Mouse (Mus musculus): ENCODE measurements at regions not wholly inside any gene's neighbourhood (a gene's known extent, or its start where the extent isn't known, plus 50 kb on each side); places are given as distances from the start of the nearest gene placed in this dataset.

DNA sequence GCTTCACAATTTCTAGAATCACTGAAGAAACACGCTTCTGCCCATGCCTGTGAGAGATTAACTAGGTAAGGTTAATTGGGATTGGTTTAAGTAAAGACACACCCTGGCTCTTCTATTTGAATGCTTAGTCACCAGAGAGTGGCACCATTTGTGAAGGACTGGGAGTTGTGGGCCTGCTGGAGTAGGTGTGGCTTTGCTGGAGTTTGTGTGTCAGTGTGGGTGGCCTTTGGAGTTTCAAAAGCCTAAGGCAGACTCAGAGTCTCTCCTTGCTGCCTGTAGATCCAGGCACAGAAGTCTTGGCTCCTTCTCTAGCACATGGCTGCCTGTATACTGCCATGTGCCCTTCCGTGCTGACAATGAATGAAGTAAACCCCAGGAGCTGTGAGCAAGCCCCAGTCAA is 168.8 kb downstream of the Rbm26 start:
- Histone ChIP-seq H3K36me3 (ENCODE audit: control insufficient read depth, insufficient read depth, low read length) (no peaks in the 10 kb centered on the region), H3K4me1 (ENCODE audit: control insufficient read depth, insufficient read depth, low read length) (peaks cover under 1% of the 10 kb centered on the region; the same call in 1 of the 2 replicates), H3K4me3 (ENCODE audit: control insufficient read depth, low read depth, low read length) (no peak overlapping the region), H3K27me3 (ENCODE audit: control insufficient read depth, insufficient read depth, low read length) (no peaks in the 10 kb centered on the region), H3K27ac (ENCODE audit: control insufficient read depth, insufficient read depth, low read depth, low read length) (no peak overlapping the region)
- TF ChIP-seq POLR2A (IDR thresholded peaks at IDR 0.05; ENCODE audit: control insufficient read depth, low read depth, low read length) (no peak), CTCF (IDR thresholded peaks at IDR 0.05; ENCODE audit: control insufficient read depth, insufficient read depth, insufficient replicate concordance, low read depth, low read length) (no peak)

DNA sequence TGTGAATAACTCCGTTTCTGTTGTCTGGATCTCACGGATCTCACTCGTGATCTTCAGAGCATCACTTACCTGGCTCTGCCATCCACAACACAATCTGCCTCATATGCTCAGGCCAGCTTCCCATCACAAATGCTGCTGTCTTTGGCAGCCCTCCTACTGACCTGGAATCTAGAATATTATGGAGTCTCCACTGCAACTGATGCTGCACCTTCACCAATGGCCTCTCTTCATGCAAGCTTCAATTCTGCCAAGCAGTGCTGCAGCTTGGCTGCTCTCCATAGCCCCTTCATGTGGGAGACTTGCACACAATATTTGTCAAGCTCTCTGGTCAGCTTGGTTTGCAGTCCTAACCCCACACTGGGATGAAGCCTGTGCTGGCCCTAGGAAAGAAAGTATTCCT is 183.1 kb downstream of the Rbm26 start:
- no peak overlapping the region for H3K27ac ChIP-seq (ENCODE audit: control insufficient read depth, insufficient read depth, low read depth, low read length)
- H3K4me1 ChIP-seq (ENCODE audit: control insufficient read depth, insufficient read depth, low read length), result no peaks in the 10 kb centered on the region
- H3K27me3 ChIP-seq (ENCODE audit: control insufficient read depth, insufficient read depth, low read length), result no peaks in the 10 kb centered on the region
- H3K4me3 ChIP-seq (ENCODE audit: control insufficient read depth, low read depth, low read length), result no peak overlapping the region
- no peak for TF ChIP-seq CTCF (IDR thresholded peaks at IDR 0.05; ENCODE audit: control insufficient read depth, insufficient read depth, insufficient replicate concordance, low read depth, low read length)
- TF ChIP-seq POLR2A (IDR thresholded peaks at IDR 0.05; ENCODE audit: control insufficient read depth, low read depth, low read length), result no peak
- no peaks in the 10 kb centered on the region for H3K36me3 ChIP-seq (ENCODE audit: control insufficient read depth, insufficient read depth, low read length)

DNA sequence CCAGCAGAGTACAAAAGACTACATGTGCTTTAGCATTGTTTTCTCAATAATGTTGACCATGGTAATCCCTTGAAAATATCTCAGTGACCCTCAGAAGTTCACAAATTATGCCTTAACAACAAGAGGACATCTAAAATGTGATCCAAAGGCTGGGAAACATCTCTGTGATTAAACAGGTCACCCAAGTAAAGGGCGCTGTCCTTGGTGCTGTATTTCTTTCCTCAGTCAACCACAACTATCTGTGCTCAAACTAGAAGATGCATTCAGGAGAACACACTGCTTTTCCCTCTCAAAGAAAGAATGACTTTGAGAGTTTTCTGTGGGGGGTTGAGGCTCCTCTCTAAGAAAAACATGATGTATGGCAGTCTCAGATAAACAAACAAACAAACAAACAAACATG is 211.1 kb downstream of the Rbm26 start:
- Histone ChIP-seq H3K4me1 (ENCODE audit: control insufficient read depth, insufficient read depth, low read length) (no peaks in the 10 kb centered on the region), H3K36me3 (ENCODE audit: control insufficient read depth, insufficient read depth, low read length) (no peaks in the 10 kb centered on the region), H3K4me3 (ENCODE audit: control insufficient read depth, low read depth, low read length) (no peak overlapping the region), H3K27ac (ENCODE audit: control insufficient read depth, insufficient read depth, low read depth, low read length) (no peak overlapping the region), H3K27me3 (ENCODE audit: control insufficient read depth, insufficient read depth, low read length) (no peaks in the 10 kb centered on the region)
- TF ChIP-seq POLR2A (IDR thresholded peaks at IDR 0.05; ENCODE audit: control insufficient read depth, low read depth, low read length) (no peak), CTCF (IDR thresholded peaks at IDR 0.05; ENCODE audit: control insufficient read depth, insufficient read depth, insufficient replicate concordance, low read depth, low read length) (no peak)

DNA sequence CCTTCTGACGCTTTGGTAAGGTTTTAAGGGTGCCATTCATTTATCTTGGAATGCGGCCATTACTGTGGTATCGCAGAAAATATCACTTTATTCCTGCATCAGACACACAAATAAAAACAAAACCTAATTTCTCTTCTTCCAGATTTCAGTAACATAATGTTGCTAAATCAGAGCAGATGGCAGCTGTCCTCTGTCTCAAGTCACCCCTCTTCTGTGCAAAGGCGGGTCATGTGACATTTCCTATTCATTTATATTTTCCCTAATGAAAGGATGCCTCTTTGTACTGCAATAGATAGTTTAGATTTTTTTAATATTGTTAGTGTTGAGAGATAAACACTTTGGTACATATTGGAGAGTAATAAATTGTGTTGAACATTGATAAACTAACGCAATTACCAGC is 233.7 kb downstream of the Rbm26 start:
- H3K4me3 ChIP-seq (ENCODE audit: control insufficient read depth, low read depth, low read length), result no peak overlapping the region
- no peaks in the 10 kb centered on the region for H3K36me3 ChIP-seq (ENCODE audit: control insufficient read depth, insufficient read depth, low read length)
- H3K27me3 ChIP-seq (ENCODE audit: control insufficient read depth, insufficient read depth, low read length), result no peaks in the 10 kb centered on the region
- TF ChIP-seq CTCF (IDR thresholded peaks at IDR 0.05; ENCODE audit: control insufficient read depth, insufficient read depth, insufficient replicate concordance, low read depth, low read length), result no peak
- no peak for TF ChIP-seq POLR2A (IDR thresholded peaks at IDR 0.05; ENCODE audit: control insufficient read depth, low read depth, low read length)
- no peaks in the 10 kb centered on the region for H3K4me1 ChIP-seq (ENCODE audit: control insufficient read depth, insufficient read depth, low read length)
- H3K27ac ChIP-seq (ENCODE audit: control insufficient read depth, insufficient read depth, low read depth, low read length), result no peak overlapping the region

DNA sequence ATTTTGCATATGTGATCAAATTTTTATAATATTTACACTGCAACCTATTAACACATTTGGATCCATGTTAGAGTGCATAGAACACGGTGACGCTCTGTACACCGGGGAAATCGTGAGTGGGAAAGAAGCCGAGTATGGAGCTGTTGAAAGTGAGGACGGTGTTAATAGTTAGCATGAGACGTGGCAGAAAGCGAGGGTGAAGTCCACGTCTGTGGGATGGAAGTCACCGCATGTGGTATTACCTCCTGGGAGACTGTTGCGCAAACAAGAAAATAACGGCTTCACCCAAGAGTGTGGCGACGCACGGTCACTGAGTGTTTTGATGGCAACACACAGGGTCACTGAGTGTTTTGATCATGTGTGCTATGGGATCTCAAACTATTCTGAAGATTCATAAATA is 237.2 kb downstream of the Rbm26 start:
- Histone ChIP-seq H3K4me1 (ENCODE audit: control insufficient read depth, insufficient read depth, low read length) (no peaks in the 10 kb centered on the region), H3K36me3 (ENCODE audit: control insufficient read depth, insufficient read depth, low read length) (no peaks in the 10 kb centered on the region), H3K27ac (ENCODE audit: control insufficient read depth, insufficient read depth, low read depth, low read length) (no peak overlapping the region), H3K4me3 (ENCODE audit: control insufficient read depth, low read depth, low read length) (no peak overlapping the region), H3K27me3 (ENCODE audit: control insufficient read depth, insufficient read depth, low read length) (no peaks in the 10 kb centered on the region)
- TF ChIP-seq POLR2A (IDR thresholded peaks at IDR 0.05; ENCODE audit: control insufficient read depth, low read depth, low read length) (no peak), CTCF (IDR thresholded peaks at IDR 0.05; ENCODE audit: control insufficient read depth, insufficient read depth, insufficient replicate concordance, low read depth, low read length) (no peak)

GRCm38 (mm10) chr14:104937083-104937864 is 239.9 kb downstream of the Rbm26 start:
- no peak overlapping the region for H3K27ac ChIP-seq (ENCODE audit: control insufficient read depth, insufficient read depth, low read depth, low read length)
- no peaks in the 10 kb centered on the region for H3K4me1 ChIP-seq (ENCODE audit: control insufficient read depth, insufficient read depth, low read length)
- H3K4me3 ChIP-seq (ENCODE audit: control insufficient read depth, low read depth, low read length), result no peak overlapping the region
- no peak for TF ChIP-seq POLR2A (IDR thresholded peaks at IDR 0.05; ENCODE audit: control insufficient read depth, low read depth, low read length)
- TF ChIP-seq CTCF (IDR thresholded peaks at IDR 0.05; ENCODE audit: control insufficient read depth, insufficient read depth, insufficient replicate concordance, low read depth, low read length), result no peak
- H3K36me3 ChIP-seq (ENCODE audit: control insufficient read depth, insufficient read depth, low read length), result no peaks in the 10 kb centered on the region
- no peaks in the 10 kb centered on the region for H3K27me3 ChIP-seq (ENCODE audit: control insufficient read depth, insufficient read depth, low read length)

- H3K4me3 ChIP-seq (ENCODE audit: control insufficient read depth, low read depth, low read length), result no peak overlapping the region
- H3K27me3 ChIP-seq (ENCODE audit: control insufficient read depth, insufficient read depth, low read length), result no peaks in the 10 kb centered on the region
- no peak overlapping the region for H3K27ac ChIP-seq (ENCODE audit: control insufficient read depth, insufficient read depth, low read depth, low read length)
- TF ChIP-seq POLR2A (IDR thresholded peaks at IDR 0.05; ENCODE audit: control insufficient read depth, low read depth, low read length), result no peak
- TF ChIP-seq CTCF (IDR thresholded peaks at IDR 0.05; ENCODE audit: control insufficient read depth, insufficient read depth, insufficient replicate concordance, low read depth, low read length), result no peak
- H3K36me3 ChIP-seq (ENCODE audit: control insufficient read depth, insufficient read depth, low read length), result no peaks in the 10 kb centered on the region
- H3K4me1 ChIP-seq (ENCODE audit: control insufficient read depth, insufficient read depth, low read length), result no peaks in the 10 kb centered on the region
These were observed 241.2 kb downstream of the Rbm26 start for GRCm38 (mm10) chr14:104935956-104936355.

Measured in testis, adult 2 months (tissue).